Mouse (Mus musculus) megakaryocyte, embryonic 14.5 days (primary cell): ENCODE measurements around the gene Epb41l3.

Experiments used
- FLI1 ChIP-seq: IDR thresholded peaks from 2 replicates; pipeline ENCODE4 v1.6.1; 2012; ENCODE audit warnings: low read length, inconsistent platforms, mixed read lengths
- GATA1 ChIP-seq: IDR thresholded peaks from 3 replicates; pipeline ENCODE4 v1.6.1; 2012; ENCODE audit warnings: mixed read lengths, low read length, inconsistent platforms, borderline replicate concordance

DNA sequence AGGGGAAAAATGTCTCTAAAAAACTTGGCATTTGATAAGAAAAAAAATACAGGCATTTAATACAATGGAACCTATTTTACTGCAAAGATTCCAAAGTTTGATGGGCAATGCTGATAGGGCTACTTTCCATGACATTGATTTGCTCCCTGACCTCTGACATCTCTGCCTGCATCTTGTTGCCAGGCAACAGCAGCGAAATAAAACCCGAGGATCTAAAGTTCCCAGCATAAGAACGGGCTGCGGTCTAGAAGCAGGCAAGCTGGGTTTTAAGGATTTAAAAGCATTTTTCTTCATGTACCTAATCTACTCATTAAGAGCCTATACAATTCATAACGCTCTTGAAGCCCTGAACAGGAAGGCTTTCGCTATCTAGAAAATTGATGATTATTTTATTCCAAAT, 54.0 kb downstream of the Epb41l3 start:
- TF ChIP-seq GATA1 (no peak), FLI1 (no peak)
